Mouse (Mus musculus) limb, embryonic 12.5 days (tissue): Measurements from ENCODE around the gene Pdpk1. TPM values are rescaled to one million over a fixed set of nuclear protein-coding genes. Genes with fewer than 3 reads are reported as not detected.

Experiments used
- ATAC-seq: fragments of 200-750 bp; cut with Nextera tagmentation; 2 replicates; pipeline ENCODE4 v1.8.0; 2017; ENCODE audit warnings: low read depth, moderate TSS enrichment; ENCODE audit not compliant: insufficient number of reproducible peaks, insufficient read depth, low FRiP score, low TSS enrichment
- H3K27ac ChIP-seq: fragments of 300-500 bp; sonication (generic); 2 replicates; pipeline ENCODE4 v1.5.1; 2016; ENCODE audit warnings: mild to moderate bottlenecking, moderate library complexity
- H3K27me3 ChIP-seq: fragments of 300-500 bp; sonication (generic); 2 replicates; pipeline ENCODE4 v1.6.1; 2016; ENCODE audit warnings: mild to moderate bottlenecking, moderate library complexity
- H3K36me3 ChIP-seq: fragments of 300-500 bp; sonication (generic); 2 replicates; pipeline ENCODE4 v1.6.1; 2016; ENCODE audit warnings: mild to moderate bottlenecking, moderate library complexity
- H3K4me1 ChIP-seq: fragments of 300-500 bp; sonication (generic); replicated peaks from 2 replicates; pipeline ENCODE4 v1.6.1; 2016
- H3K4me2 ChIP-seq: fragments of 300-500 bp; sonication (generic); 2 replicates; pipeline ENCODE4 v1.6.1; 2016; ENCODE audit warnings: mild to moderate bottlenecking, moderate library complexity
- H3K4me3 ChIP-seq: fragments of 300-500 bp; sonication (generic); replicated peaks from 2 replicates; pipeline ENCODE4 v1.5.1; 2016; ENCODE audit warnings: mild to moderate bottlenecking
- H3K9ac ChIP-seq: fragments of 300-500 bp; sonication (generic); replicated peaks from 2 replicates; pipeline ENCODE4 v1.6.1; 2016; ENCODE audit warnings: mild to moderate bottlenecking, moderate library complexity
- H3K9me3 ChIP-seq: fragments of 300-500 bp; sonication (generic); 2 replicates; pipeline ENCODE4 v1.6.1; 2016; ENCODE audit warnings: mild to moderate bottlenecking, moderate library complexity
- WGBS: fragments of 180-500 bp; shearing (Covaris S2); methylation state at CpG from one replicate; pipeline ENCODE4 v1.1.7; 2016; 5-methylcytosine and 5-hydroxymethylcytosine counted together
- polyA plus RNA-seq: library from polyadenylated mRNA; unstranded; fragments of >200 nt; fragmentation: Nextera tagmentation; extraction: Ambion mirVana; gene quantifications from 2 replicates; pipeline ENCODE4 v1.2.1, GENCODE M21; 2016

Pdpk1 gene
- polyA plus RNA-seq, 1 experiment from 2014 or later = 38.5 TPM

DNA sequence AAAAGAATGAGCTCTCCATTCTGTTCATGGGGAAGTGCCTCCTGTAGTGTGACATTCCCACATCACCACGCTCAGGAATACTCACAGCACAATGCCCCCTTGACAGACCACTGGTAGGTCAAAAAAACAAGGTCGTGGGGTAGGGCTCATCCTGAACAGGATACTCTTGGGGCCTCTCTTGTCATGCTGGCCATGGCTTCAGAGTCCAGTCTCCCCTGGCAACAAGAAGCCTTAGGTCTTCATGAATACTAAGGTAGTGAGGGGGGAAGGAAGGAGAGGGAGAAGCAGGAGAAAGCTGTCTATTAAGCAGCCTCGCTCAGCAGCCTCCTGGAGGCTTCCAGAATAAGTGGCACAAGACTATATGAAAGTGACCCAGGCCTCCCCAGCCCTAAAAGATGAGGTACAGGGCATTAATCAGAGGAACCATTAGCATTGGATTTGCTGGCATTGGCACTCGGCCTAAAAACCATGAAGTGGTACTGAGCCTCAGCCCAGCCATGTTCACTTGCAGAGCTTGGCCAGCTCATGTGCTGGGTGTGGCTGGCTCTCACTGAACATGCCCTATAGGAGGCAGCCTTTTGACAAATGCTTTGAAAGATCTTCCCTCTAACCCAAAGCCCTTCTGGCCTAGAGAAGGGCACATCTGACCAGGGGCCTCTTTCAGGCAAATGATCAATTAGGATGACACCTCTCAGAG, 88.1 kb downstream of the Pdpk1 start:
- Histone ChIP-seq H3K4me1 (no peaks in the 10 kb centered on the region), H3K4me3 (no peak overlapping the region), H3K9me3 (no peaks in the 10 kb centered on the region), H3K9ac (no peak overlapping the region), H3K27me3 (no peaks in the 10 kb centered on the region), H3K36me3 (peaks cover 73% of the 10 kb centered on the region), H3K27ac (no peak overlapping the region), H3K4me2 (no peak overlapping the region)
- no peak for ATAC-seq
- WGBS = 83% methylated on average over 4 of the region's 4 CpGs

GRCm38 (mm10) chr17:24057730-24058245, 92.9 kb downstream of the Pdpk1 start:
- no peak for ATAC-seq
- no peak overlapping the region for H3K27ac ChIP-seq
- no peak overlapping the region for H3K4me3 ChIP-seq
- no peaks in the 10 kb centered on the region for H3K4me1 ChIP-seq
- 93% methylated on average over 5 of the region's 5 CpGs for WGBS
- H3K27me3 ChIP-seq = no peaks in the 10 kb centered on the region
- H3K9me3 ChIP-seq = no peaks in the 10 kb centered on the region
- peaks cover 94% of the 10 kb centered on the region for H3K36me3 ChIP-seq
- H3K9ac ChIP-seq = no peak overlapping the region
- no peak overlapping the region for H3K4me2 ChIP-seq

DNA sequence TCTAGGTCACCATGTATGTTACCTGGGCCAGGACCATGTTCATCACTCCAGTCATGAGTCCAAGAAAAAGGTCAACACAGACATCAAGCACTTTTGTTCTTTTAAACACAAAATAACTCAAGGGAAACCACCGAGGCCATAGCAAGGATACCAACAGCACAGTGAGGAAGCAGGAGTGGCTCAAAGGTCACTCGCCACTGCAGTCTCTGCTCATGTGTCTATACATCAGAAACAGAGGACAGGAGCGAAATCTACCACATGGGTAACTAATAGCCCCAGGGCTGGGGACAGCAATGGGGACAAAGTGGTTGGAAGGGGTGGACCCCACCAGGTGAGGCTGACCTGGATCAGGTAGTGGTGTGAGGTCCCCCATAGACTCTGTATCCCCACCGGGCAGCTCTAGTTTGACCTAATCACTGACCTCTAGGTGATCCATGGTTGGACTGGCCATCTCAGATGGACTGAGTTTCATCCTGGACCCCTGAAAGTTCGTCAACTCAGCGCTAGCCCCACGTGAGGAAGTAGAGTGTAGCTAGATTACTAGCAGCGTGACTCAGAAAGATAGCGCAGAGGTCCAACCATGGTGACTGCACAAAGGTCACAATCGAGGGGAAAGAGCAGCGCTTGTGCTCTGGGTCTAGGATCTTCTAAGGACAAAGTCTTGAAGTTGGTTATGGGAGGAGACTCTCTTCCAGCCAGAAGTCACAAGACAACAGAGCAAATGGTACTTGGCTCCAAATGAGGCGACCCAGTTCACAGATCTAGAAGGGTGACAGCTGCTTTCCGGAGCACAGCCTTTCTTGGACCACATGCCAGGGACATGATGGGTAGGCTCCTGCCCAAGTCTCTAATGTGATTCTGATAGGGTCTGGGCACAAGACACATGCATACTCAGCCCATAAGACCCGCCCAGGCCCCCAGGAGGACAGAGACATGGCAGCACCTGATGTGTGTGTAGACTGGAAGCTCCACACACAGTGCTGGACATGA, 93.8 kb downstream of the Pdpk1 start:
- no peak overlapping the region for H3K4me2 ChIP-seq
- H3K4me3 ChIP-seq = no peak overlapping the region
- no peak overlapping the region for H3K9ac ChIP-seq
- H3K36me3 ChIP-seq = peaks cover 94% of the 10 kb centered on the region
- 93% methylated on average over 14 of the region's 14 CpGs for WGBS
- H3K9me3 ChIP-seq = no peaks in the 10 kb centered on the region
- no peak overlapping the region for H3K27ac ChIP-seq
- H3K27me3 ChIP-seq = no peaks in the 10 kb centered on the region
- H3K4me1 ChIP-seq = no peaks in the 10 kb centered on the region
- ATAC-seq = no peak

DNA sequence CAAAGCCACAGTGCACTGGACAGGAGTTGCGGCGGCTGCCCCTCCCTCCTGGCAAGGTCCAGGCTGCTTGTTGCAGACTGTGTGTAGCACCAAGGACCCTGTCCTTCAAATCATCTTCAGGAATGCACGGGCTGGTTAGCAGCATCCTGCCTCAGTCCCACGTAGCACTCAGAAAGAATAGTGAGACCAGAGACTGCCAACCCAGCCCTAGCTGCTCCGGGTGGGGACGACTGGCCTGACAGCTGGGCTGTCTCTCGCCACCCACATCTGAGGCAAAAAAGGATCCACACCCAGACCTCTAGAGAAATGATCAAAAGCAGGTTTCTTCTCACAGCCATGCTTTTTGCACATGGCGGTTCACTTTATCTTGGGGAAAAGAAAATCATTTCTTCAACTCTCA, 101.7 kb downstream of the Pdpk1 start:
- H3K36me3 ChIP-seq = peaks cover 77% of the 10 kb centered on the region
- no peak overlapping the region for H3K27ac ChIP-seq
- H3K4me1 ChIP-seq = no peaks in the 10 kb centered on the region
- H3K9me3 ChIP-seq = no peaks in the 10 kb centered on the region
- ATAC-seq = no peak
- H3K4me3 ChIP-seq = no peak overlapping the region
- H3K4me2 ChIP-seq = no peak overlapping the region
- no peaks in the 10 kb centered on the region for H3K27me3 ChIP-seq
- 94% methylated on average over 8 of the region's 8 CpGs for WGBS
- H3K9ac ChIP-seq = no peak overlapping the region

GRCm38 (mm10) chr17:24048053-24048452, 102.7 kb downstream of the Pdpk1 start:
- Histone ChIP-seq H3K9ac (no peak overlapping the region), H3K9me3 (no peaks in the 10 kb centered on the region), H3K36me3 (peaks cover 67% of the 10 kb centered on the region), H3K27ac (no peak overlapping the region), H3K4me1 (no peaks in the 10 kb centered on the region), H3K4me2 (no peak overlapping the region), H3K4me3 (no peak overlapping the region), H3K27me3 (no peaks in the 10 kb centered on the region)
- WGBS = 84% methylated on average over 5 of the region's 5 CpGs
- no peak for ATAC-seq

- H3K9me3 ChIP-seq = no peaks in the 10 kb centered on the region
- no peak overlapping the region for H3K27ac ChIP-seq
- no peaks in the 10 kb centered on the region for H3K27me3 ChIP-seq
- H3K9ac ChIP-seq = no peak overlapping the region
- ATAC-seq = no peak
- 47% methylated on average over 5 of the region's 5 CpGs for whole genome bisulfite sequencing
- H3K4me2 ChIP-seq = no peak overlapping the region
- no peaks in the 10 kb centered on the region for H3K4me1 ChIP-seq
- no peak overlapping the region for H3K4me3 ChIP-seq
- peaks cover 48% of the 10 kb centered on the region for H3K36me3 ChIP-seq
These were observed 104.7 kb downstream of the Pdpk1 start for GRCm38 (mm10) chr17:24046026-24046425.

DNA sequence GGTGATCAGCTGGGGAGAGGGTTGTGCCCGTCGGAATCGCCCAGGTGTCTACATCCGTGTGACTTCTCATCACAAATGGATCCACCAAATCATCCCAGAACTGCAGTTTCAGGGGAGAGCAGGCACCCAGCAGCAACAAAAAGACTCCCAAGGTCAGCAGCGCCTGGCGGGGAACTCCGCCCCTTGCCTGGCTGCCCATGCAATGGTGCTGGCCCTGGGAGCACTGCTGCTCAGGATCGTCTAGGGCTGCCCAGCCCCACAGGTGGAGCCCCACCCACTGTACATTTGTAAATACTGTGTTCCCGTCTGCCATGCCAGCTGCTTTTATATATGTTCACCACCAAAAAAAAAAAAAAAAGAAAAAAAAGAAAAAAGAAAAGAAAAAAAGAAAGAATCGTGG, 105.1 kb downstream of the Pdpk1 start:
- Histone ChIP-seq H3K27me3 (no peaks in the 10 kb centered on the region), H3K4me2 (no peak overlapping the region), H3K9ac (no peak overlapping the region), H3K4me3 (no peak overlapping the region), H3K36me3 (peaks cover 44% of the 10 kb centered on the region), H3K27ac (no peak overlapping the region), H3K9me3 (no peaks in the 10 kb centered on the region), H3K4me1 (no peaks in the 10 kb centered on the region)
- 86% methylated on average over 10 of the region's 10 CpGs for WGBS
- no peak for ATAC-seq

DNA sequence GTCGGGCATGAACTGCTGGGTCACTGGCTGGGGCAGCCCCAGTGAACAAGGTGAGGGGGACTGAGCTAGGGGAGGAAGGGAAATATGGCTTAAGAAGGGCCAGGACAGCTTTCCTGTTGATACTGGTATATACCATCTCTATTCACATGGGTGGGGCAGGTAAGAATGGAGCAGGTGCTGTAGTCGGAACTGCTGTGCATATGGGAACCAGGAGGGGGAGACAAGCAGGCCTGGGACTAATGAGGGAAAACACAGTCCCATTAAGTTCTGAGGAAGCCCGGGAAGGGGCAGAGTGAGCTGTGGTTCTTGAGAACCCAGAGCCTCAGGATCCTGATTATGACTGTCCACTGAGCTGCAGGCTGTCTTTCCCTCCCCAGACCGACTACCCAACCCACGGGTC, 106.2 kb downstream of the Pdpk1 start:
- 0 out of 2 replicates have a peak, but pooled peaks cover 3% of the 10 kb centered on the region for H3K9me3 ChIP-seq
- H3K9ac ChIP-seq = no peak overlapping the region
- no peak for ATAC-seq
- H3K36me3 ChIP-seq = peaks cover 33% of the 10 kb centered on the region
- no peak overlapping the region for H3K4me3 ChIP-seq
- 60% methylated on average over 5 of the region's 5 CpGs for WGBS
- H3K4me2 ChIP-seq = no peak overlapping the region
- no peaks in the 10 kb centered on the region for H3K27me3 ChIP-seq
- no peaks in the 10 kb centered on the region for H3K4me1 ChIP-seq
- H3K27ac ChIP-seq = no peak overlapping the region

GRCm38 (mm10) chr17:24037844-24038243, 112.9 kb downstream of the Pdpk1 start, which contains the start of gene Prss27:
TSS of gene Prss27 (plus strand) at chr17:24038144.
- Histone ChIP-seq H3K36me3 (no peaks in the 10 kb centered on the region), H3K4me3 (no peak within 1 kb of the TSS), H3K27me3 (no peaks in the 10 kb centered on the region), H3K4me1 (no peaks in the 10 kb centered on the region), H3K9me3 (0 out of 2 replicates have a peak, but pooled peaks cover 3% of the 10 kb centered on the region), H3K9ac (no peak within 1 kb of the TSS), H3K27ac (no peak within 1 kb of the TSS), H3K4me2 (no peak within 1 kb of the TSS)
- ATAC-seq = no peak
- 79% methylated on average over 4 of the region's 4 CpGs for WGBS

GRCm38 (mm10) chr17:24037360-24037759, 113.4 kb downstream of the Pdpk1 start:
- H3K4me1 ChIP-seq = no peaks in the 10 kb centered on the region
- H3K27me3 ChIP-seq = no peaks in the 10 kb centered on the region
- ATAC-seq = no peak
- no peak overlapping the region for H3K27ac ChIP-seq
- no peaks in the 10 kb centered on the region for H3K36me3 ChIP-seq
- no peak overlapping the region for H3K4me2 ChIP-seq
- no peak overlapping the region for H3K9ac ChIP-seq
- 82% methylated on average over 13 of the region's 13 CpGs for WGBS
- 0 out of 2 replicates have a peak, but pooled peaks cover 3% of the 10 kb centered on the region for H3K9me3 ChIP-seq
- no peak overlapping the region for H3K4me3 ChIP-seq

- H3K36me3 ChIP-seq = no peaks in the 10 kb centered on the region
- H3K9ac ChIP-seq = no peak overlapping the region
- no peaks in the 10 kb centered on the region for H3K4me1 ChIP-seq
- H3K9me3 ChIP-seq = 0 out of 2 replicates have a peak, but pooled peaks cover 3% of the 10 kb centered on the region
- no peak overlapping the region for H3K27ac ChIP-seq
- WGBS = 72% methylated on average over 6 of the region's 6 CpGs
- no peak overlapping the region for H3K4me3 ChIP-seq
- ATAC-seq = no peak
- H3K27me3 ChIP-seq = no peaks in the 10 kb centered on the region
- no peak overlapping the region for H3K4me2 ChIP-seq
These were observed 113.8 kb downstream of the Pdpk1 start for GRCm38 (mm10) chr17:24036954-24037353.
